Mouse (Mus musculus): ENCODE measurements at regions not wholly inside any gene's neighbourhood (a gene's known extent, or its start where the extent isn't known, plus 50 kb on each side); places are given as distances from the start of the nearest gene placed in this dataset.

DNA sequence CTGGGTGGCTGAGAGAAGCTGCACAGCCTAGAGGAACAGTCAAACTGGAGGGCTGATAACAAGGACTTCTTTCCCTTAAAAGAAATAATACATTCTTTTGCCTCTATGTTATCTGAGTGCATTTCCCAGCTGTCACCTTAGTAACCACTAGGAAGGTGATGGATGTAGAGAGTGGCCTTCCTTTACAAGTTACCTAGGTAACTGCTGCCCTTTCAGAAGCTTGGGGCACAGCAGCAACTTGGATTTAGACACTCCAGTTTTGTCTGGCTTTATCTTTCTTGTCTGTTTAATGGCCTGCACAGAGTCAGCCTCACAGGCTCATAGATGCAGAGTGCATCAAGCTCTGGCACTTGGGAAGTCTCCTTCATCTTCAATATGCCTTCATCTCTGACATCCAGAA, 101.4 kb upstream of the Shh start:
- DNase-seq (ENCODE audit: extremely low read depth, insufficient read length, low spot score), result no peak

DNA sequence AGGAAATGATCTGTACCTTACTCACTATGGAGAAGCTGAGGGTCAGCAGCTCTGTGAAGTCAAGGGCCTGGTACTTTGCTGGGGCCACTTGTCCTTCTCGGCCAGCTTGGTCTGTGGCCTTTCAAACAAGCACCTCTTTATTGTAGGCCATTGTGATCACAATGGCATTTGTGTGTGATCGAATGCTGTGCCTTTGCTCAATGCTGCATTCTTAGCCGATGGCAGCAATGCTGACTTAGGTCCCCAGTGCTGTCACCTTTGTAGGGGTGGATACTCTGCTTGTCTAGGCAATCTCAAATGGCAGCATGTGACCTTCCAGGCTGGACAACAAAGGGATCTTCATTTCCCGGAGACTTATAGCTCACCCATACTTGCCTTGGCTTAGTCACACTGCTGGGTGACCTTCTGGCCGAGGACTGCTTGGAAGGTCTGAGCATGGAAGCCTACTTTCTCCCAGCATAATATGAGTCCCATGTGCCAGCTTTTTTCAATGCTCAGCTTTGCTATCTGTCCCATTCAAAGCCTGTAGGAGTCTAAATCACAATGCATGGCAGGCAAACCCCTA, 100.4 kb upstream of the Shh start:
- no peak for DNase-seq (ENCODE audit: extremely low read depth, insufficient read length, low spot score)

DNA sequence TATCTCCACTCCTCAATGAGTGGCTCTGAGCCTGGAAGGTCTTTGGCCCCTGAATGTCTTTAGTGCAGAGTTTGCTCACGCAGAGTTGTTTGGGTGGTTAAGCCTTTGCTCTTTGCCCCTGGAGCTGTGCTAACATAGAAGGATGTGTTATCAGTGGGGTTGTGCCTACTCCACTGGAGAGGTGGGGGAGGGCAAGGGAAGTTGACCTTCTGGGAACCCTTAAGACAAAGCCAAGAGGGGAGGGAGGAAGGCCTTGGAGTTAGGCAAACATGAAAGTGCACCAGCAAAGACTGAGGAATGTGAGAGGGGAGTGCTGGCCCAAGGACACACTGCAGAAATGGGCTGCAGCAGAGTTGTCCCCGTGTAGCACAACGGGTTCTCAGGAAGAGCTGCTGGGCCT, 96.3 kb upstream of the Shh start:
- no peak for DNase-seq (ENCODE audit: extremely low read depth, insufficient read length, low spot score)

DNA sequence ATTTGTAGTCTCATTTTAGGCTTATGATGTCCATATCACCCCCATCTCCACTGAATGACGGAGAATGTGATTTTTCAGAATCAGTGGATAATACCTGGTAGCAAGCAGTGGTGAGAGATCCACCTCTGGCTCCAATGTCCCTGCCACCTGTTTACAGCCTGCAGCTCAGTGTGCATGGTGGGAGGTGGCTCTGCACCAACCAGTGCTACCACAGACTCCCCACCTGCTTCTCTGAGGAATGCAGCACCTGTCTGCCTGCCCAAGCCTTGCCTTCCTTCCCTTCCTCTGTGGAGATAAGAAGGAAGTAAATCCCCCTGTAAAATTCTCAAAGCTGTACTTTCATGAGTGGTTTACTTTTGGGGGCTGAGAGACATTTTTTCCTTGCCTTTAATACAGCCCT, 95.9 kb upstream of the Shh start:
- DNase-seq (ENCODE audit: extremely low read depth, insufficient read length, low spot score), result no peak

DNA sequence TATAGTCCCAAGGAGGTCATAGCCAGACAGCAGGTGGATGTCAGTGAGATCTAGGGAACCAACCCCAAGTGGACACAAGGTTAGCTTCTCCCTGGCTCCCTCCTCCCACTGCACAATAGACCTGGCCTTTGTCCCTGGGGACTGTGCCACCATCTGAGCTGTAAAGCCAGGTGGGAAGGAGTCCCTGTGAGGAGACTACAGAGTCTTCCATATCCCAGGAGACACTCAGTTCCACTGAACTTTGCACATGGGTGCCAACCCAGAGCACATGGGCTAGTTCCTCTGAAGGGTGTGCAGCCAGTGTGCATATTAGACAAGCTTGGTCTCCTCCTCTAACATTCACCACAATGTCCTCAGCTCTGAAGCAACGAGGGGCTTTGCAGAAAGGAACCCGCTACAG, 86.5 kb upstream of the Shh start:
- no peak for DNase-seq (ENCODE audit: extremely low read depth, insufficient read length, low spot score)

DNA sequence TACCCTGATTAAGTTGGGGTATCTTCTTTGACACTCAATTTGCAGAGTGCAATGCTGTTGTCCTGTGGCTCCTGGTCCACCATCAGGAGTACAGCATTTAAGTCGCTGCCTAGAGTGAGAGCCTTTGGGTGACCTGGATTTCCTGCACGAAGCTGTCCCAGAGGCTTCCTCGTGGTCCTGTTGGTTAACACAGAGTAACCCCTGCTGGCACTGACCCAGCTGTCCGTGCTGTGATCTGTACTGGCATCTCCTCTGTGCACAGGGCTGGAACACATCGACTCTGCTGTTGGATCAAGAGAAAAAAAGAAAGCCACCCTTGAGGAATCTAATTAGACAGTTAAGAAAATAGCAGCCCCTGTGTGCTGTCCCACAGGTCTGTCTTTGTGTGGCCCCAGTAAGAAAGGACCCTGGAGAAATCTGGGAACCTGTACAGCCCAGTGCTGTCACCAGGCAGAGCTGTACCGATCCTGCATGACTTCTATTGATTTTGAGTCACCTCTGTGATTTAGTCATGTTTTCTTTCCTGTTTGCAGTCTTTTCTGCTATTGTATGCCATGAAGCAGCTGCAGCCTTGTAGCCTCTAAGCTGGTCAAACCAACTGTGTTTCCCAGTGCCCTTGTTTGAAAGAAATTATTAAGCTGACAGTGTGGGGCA, 63.3 kb upstream of the Shh start:
- no peak for DNase-seq (ENCODE audit: extremely low read depth, insufficient read length, low spot score)

DNA sequence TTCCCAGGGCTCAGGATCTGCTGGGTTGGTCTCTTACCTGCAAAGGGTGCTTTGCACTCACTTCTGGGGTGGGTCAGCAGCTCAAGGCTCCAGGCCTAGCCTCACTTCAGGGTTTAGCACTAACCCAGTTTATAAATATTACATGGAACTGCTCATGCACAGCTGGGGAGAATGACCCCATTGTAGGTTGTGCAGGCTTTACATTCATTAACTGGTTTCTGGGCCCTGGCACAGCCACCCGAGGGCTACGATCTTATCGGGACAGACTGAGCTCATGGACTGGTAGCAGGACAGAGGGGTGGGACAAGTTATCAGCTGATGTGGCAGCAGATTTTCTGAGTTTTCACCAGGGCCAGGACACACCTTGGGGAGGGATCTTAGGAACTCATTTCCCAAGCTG, 59.4 kb upstream of the Shh start:
- DNase-seq (ENCODE audit: extremely low read depth, insufficient read length, low spot score), result no peak

DNA sequence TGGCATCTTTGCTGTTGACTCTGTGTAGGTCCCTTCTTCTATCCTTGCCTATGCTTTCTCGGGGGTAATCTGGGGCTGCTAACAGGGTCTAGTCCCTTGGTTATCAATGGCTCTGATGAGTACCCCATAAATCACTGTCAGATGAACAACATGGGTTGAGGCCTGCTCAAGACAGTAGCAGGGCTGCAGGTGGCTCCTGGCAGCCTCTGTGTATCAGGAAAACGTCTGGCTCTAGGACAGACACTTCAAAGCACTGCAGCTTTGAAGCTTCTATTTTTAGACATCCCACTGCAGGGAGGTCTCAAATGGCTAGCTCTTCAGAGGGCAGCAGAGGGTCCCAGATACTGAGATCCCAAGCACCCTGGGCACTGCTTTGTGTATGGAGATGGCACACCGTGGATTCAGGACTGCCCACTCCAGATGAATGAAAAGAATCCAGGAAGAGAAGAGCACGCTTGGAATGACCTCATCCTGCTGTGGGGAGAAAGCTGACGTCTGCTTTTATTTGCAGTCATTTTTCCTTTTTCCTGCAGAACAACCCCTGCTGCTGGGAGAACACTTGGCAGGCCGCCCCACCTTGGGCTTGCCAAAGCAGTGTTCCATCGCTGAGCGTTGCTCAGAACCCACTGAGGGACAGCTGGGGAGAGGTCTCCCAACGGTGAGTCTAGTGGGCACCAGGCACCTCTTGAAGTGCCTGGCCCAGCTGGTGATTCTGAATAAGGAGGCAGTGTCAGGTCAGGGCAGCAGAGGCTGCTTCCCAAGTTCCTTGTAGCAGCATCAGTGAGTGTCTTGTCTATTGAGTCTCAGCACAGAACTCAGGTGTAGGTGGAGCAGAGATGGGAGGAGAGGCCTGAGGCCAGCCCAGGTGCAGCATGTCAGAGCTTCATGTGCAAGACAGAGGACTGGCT, 54.0 kb upstream of the Shh start:
- no peak for DNase-seq (ENCODE audit: extremely low read depth, insufficient read length, low spot score)

DNA sequence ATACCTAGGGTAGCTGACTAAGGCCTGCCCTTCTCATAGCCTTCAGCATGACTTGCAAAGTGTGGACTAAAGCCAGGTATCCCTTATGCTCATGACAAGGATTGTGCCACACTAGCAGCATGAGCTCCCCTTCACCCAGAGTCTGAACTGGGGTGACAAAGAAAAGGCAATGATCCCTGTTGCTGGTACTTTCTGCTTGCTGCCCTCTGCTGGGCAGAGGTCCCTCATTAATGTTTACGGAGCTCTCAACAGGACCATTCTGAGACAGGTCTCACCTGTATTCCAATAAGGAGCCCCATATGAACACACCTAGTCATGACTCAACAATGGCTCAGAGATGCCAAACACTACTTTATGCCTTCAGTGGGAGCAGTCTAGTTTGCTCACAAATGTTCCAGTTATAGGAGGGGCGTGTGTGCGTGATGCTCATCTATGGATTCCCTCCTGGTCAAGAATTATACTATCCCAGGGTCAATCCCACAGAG, 52.0 kb upstream of the Shh start:
- no peak for DNase-seq (ENCODE audit: extremely low read depth, insufficient read length, low spot score)
